Mouse (Mus musculus) thymus, postnatal 10 days (tissue): ENCODE data around the gene Tmc3.

Experiments
- DNase-seq, 2 experiments: peaks; one replicate each; pipeline ENCODE4 v3.0.0; 2021; ENCODE audit warnings: low spot score in 2 of 2

Tmc3 gene

GRCm38 (mm10) chr7:83668724-83669123, 84.0 kb downstream of the Tmc3 start:
- peak; percentile 16 to 39 for DNase-seq

- no peak for DNase-seq
Observed at GRCm38 (mm10) chr7:83671573-83671972, 86.8 kb downstream of the Tmc3 start.
